Mouse (Mus musculus): ENCODE measurements around the gene Entpd4b. TPM values are rescaled to one million over a fixed set of nuclear protein-coding genes. Genes with fewer than 3 reads are reported as not detected.

Gene Entpd4b
- polyA plus RNA-seq, 1 experiment from 2014 or later: 9.5 TPM

Other genes with a start within 250 kb of the Entpd4b start
- gene Gm16867, start 52.1 kb upstream of the Entpd4b start, polyA plus RNA-seq (2018): 5.3 to 11.4 TPM (median 7.7 TPM) in 3 replicates
- gene Gm27179, start 42.9 kb upstream of the Entpd4b start, polyA plus RNA-seq (2018): not detected in 3 replicates

Data from macrophage (primary cell).